32 mouse cellular contexts compared by ENCODE assay signal in genomic region chr16:25254646-25255045, GRCm38 (mm10). TPM values are rescaled to one million over a fixed set of nuclear protein-coding genes. Genes with fewer than 3 reads are reported as not detected.
DNase-seq lines count a peak whose midpoint lies in the region; ATAC-seq lines count a peak whose summit lies in the region.
"Had no signal": no experiment of that assay in that cellular context is flagged by ENCODE, and none has a peak within 500 bp of the region (broad histone marks: within the 10 kb centered on the region; RNA-seq: fewer than 3 reads in every experiment).

No protein-coding gene starts in this region.

- H3K9ac ChIP-seq in lung, embryonic 16.5 days (ENCODE audit: low read length), result no peak overlapping the region
- H3K9ac ChIP-seq in forebrain, embryonic 16.5 days (replicated peaks; ENCODE audit: low read depth, low read length), result no peak overlapping the region
- H3K9ac ChIP-seq in heart, embryonic 12.5 days, result no peak overlapping the region
- H3K9ac ChIP-seq: hindbrain, embryonic 13.5 days; liver, embryonic 12.5 days; liver, postnatal 0 days; neural tube, embryonic 12.5 days had no signal

- H3K4me1 ChIP-seq in lung, embryonic 16.5 days (replicated peaks; ENCODE audit: control insufficient read depth, insufficient read depth, low read length), result no peaks in the 10 kb centered on the region; the same call in 1 of the 2 replicates
- peaks cover 12% of the 10 kb centered on the region for H3K4me1 ChIP-seq in forebrain, embryonic 16.5 days (replicated peaks; ENCODE audit: control insufficient read depth, insufficient read depth, low read length)
- H3K4me1 ChIP-seq in heart, embryonic 12.5 days (replicated peaks), result no peaks in the 10 kb centered on the region
- H3K4me1 ChIP-seq: hindbrain, embryonic 13.5 days; liver, embryonic 12.5 days; neural tube, embryonic 12.5 days had no signal

- H3K27ac ChIP-seq in lung, embryonic 16.5 days (ENCODE audit: low read length), result peak overlapping the region; percentile 56
- H3K27ac ChIP-seq in forebrain, embryonic 16.5 days (ENCODE audit: low read length), result peak overlapping the region; percentile 87
- H3K27ac ChIP-seq in heart, embryonic 12.5 days (ENCODE audit: poor library complexity, severe bottlenecking), result no peak overlapping the region; the same call in 1 of the 2 replicates
- H3K27ac ChIP-seq: hindbrain, embryonic 13.5 days; left cerebral cortex, adult 2 months; liver, embryonic 12.5 days; neural tube, embryonic 12.5 days had no signal

- no peak overlapping the region for H3K4me3 ChIP-seq in lung, embryonic 16.5 days (ENCODE audit: low read length)
- H3K4me3 ChIP-seq in forebrain, embryonic 16.5 days (replicated peaks; ENCODE audit: low read length), result no peak overlapping the region
- no peak overlapping the region for H3K4me3 ChIP-seq in heart, embryonic 12.5 days
- H3K4me3 ChIP-seq: erythroblast, embryonic 14.5 days; hindbrain, embryonic 13.5 days; left cerebral cortex, adult 2 months; liver, embryonic 12.5 days; neural tube, embryonic 12.5 days had no signal

- 0 out of 2 replicates have a peak overlapping the region, but pooled peaks have one; percentile 31 for H3K4me2 ChIP-seq in lung, embryonic 16.5 days (ENCODE audit: low read depth, low read length)
- no peak overlapping the region for H3K4me2 ChIP-seq in forebrain, embryonic 16.5 days (ENCODE audit: low read length)
- H3K4me2 ChIP-seq in heart, embryonic 12.5 days, result no peak overlapping the region
- H3K4me2 ChIP-seq: heart, embryonic 11.5 days; hindbrain, embryonic 13.5 days; liver, embryonic 12.5 days; neural tube, embryonic 12.5 days had no signal

- no peaks in the 10 kb centered on the region for H3K9me3 ChIP-seq in lung, embryonic 16.5 days (ENCODE audit: control insufficient read depth, low read length)
- H3K9me3 ChIP-seq in forebrain, embryonic 16.5 days (ENCODE audit: control insufficient read depth, low read length), result no peaks in the 10 kb centered on the region
- no peaks in the 10 kb centered on the region for H3K9me3 ChIP-seq in heart, embryonic 12.5 days (replicated peaks)
- H3K9me3 ChIP-seq: hindbrain, embryonic 13.5 days; liver, embryonic 12.5 days; neural tube, embryonic 12.5 days had no signal

- no peaks in the 10 kb centered on the region for H3K27me3 ChIP-seq in lung, embryonic 16.5 days (ENCODE audit: control insufficient read depth, insufficient read depth, low read depth, low read length)
- no peaks in the 10 kb centered on the region for H3K27me3 ChIP-seq in forebrain, embryonic 16.5 days (replicated peaks; ENCODE audit: control insufficient read depth, insufficient read depth, low read length)
- H3K27me3 ChIP-seq in heart, embryonic 12.5 days (replicated peaks), result no peaks in the 10 kb centered on the region
- H3K27me3 ChIP-seq: CH12.LX; hindbrain, embryonic 13.5 days; liver, embryonic 12.5 days; neural tube, embryonic 12.5 days had no signal

- 66% methylated on average over 6 of the region's 6 CpGs for WGBS in lung, embryonic 16.5 days
- WGBS in forebrain, embryonic 16.5 days, result 52% methylated on average over 6 of the region's 6 CpGs
- 77% methylated on average over 6 of the region's 6 CpGs for WGBS in heart, embryonic 12.5 days

- peak; percentile 53 to 64 for DNase-seq in cerebellum, postnatal 10 days
- no peak for DNase-seq in cerebellum, adult 9-10 months
- DNase-seq in heart, adult 11 months, result peak; percentile 70
- no peak for DNase-seq in heart, adult 18-20 months
- DNase-seq in lung, postnatal 14 days, result no peak
- DNase-seq: adrenal gland, adult 2 months; adrenal gland, postnatal 36 days; cerebellum, adult 11 months; cerebellum, adult 9-11 months; gastrocnemius, postnatal 14 days; liver, postnatal 0 days; thymus, adult 2 months; thymus, postnatal 36 days had no signal

- no peaks in the 10 kb centered on the region for H3K36me3 ChIP-seq in lung, embryonic 16.5 days (ENCODE audit: control insufficient read depth, insufficient read depth, low read length)
- no peaks in the 10 kb centered on the region for H3K36me3 ChIP-seq in forebrain, embryonic 16.5 days (ENCODE audit: control insufficient read depth, insufficient read depth)
- no peaks in the 10 kb centered on the region for H3K36me3 ChIP-seq in heart, embryonic 12.5 days
- H3K36me3 ChIP-seq: hindbrain, embryonic 13.5 days; liver, embryonic 12.5 days; neural tube, embryonic 12.5 days had no signal

- no peak for ATAC-seq in lung, embryonic 16.5 days (ENCODE audit: low read depth)
- ATAC-seq in forebrain, embryonic 16.5 days, result no peak
- no peak for ATAC-seq in heart, embryonic 12.5 days (ENCODE audit: insufficient number of reproducible peaks, low FRiP score)
- ATAC-seq: activated CD4-positive, CD25-positive, alpha-beta regulatory T cell, adult 4 months; intestine, postnatal 0 days; liver, embryonic 12.5 days; liver, postnatal 0 days; midbrain, embryonic 16.5 days had no signal

RNA-seq across cellular contexts. Expression of gene Tprg, which starts 32.0 kb away (rescaled TPM):
- total RNA-seq in heart, adult 18-20 months (2021), result not detected
- 0.19 and 0.53 TPM in 2 replicates for polyA plus RNA-seq in lung, embryonic 16.5 days (2015; fragmentation: Nextera tagmentation; extraction: Ambion mirVana)
- polyA plus RNA-seq in forebrain, embryonic 16.5 days (2015; fragmentation: Nextera tagmentation; extraction: Ambion mirVana), result 0.25 TPM in 1 of 2 replicates, not detected in the other
- polyA plus RNA-seq in heart, embryonic 12.5 days (2016; fragmentation: Nextera tagmentation; extraction: Ambion mirVana), result not detected in 2 replicates
- total RNA-seq: adrenal gland, adult 2 months; adrenal gland, postnatal 36 days; CH12.LX; ES-E14; gastrocnemius, postnatal 14 days; granulocyte monocyte progenitor cell, adult 5-6 weeks; heart, postnatal 4 days; layer of hippocampus, postnatal 14 days; left cerebral cortex, adult 2 months; left cerebral cortex, postnatal 36 days had no signal
- polyA plus RNA-seq: activated CD4-positive, CD25-positive, alpha-beta regulatory T cell, adult 4 months; adrenal gland, adult 2 months; cortical plate, adult 2 months; erythroblast, embryonic 14.5 days; heart, embryonic 11.5 days; hindbrain, embryonic 13.5 days; intestine, postnatal 0 days; liver, embryonic 12.5 days; liver, postnatal 0 days; midbrain, embryonic 16.5 days; neural tube, embryonic 12.5 days had no signal

Comparison
In these comparisons a context has a peak if more than half of its experiments do, and no peak if none do; other contexts are left out.
1. DNase-seq: peak in cerebellum, postnatal 10 days (2 of 2) and heart, adult 11 months (single experiment); none in cerebellum, adult 9-10 months (single experiment), heart, adult 18-20 months (0 of 2) and lung, postnatal 14 days (single experiment).